Mouse (Mus musculus): ENCODE results near the gene Dnajb6. TPM values are rescaled to one million over a fixed set of nuclear protein-coding genes. Genes with fewer than 3 reads are reported as not detected.
"Not testable (repeated sequence)": the region's sequence is repeated elsewhere in the genome, so short reads cannot be mapped to it uniquely, and the experiment has no call there.

The Dnajb6 gene
- total RNA-seq, 2 experiments from 2014 or later, result 131 to 139 TPM

DNA sequence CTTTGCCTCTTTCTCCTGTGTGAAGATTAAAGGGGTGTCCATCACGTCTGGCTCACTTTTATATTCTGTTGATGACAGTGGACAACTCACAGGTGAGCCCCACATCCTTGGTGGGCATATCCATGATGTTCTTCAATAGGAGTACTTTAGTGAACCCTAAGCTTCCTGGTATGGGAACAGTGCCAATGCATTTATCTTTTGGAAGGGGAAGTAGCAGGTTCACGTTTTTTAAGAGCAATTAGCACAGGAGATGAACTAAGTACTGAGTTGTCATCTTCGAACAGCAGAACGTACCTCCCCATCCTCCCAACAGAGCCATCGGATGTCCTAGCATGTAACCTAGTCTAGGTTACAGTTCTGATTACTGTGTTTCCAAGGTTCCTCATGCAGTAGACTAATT lies 23.8 kb downstream of the Dnajb6 start:
- no peak for DNase-seq

DNA sequence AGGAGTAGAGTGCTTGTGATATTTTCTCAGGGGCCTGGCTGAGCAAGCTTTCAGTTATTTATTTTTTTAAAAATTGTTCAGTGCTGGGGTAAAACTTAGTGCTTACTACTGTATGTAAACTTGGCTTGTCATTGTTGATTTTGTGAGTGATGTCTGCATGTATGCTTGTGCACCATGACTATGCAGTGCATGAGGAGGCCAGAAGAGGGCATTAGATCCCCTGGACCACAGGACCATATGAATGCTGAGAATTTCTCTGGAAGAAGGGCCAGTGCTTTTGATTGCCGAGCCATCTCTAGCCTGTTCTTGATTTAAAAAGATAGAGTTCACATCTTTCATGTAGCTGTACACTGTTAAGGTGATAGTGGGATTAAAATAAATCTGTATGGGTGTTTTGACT lies 35.4 kb downstream of the Dnajb6 start:
- DNase-seq, result peak in 1 of 2 experiments; percentile 12

DNA sequence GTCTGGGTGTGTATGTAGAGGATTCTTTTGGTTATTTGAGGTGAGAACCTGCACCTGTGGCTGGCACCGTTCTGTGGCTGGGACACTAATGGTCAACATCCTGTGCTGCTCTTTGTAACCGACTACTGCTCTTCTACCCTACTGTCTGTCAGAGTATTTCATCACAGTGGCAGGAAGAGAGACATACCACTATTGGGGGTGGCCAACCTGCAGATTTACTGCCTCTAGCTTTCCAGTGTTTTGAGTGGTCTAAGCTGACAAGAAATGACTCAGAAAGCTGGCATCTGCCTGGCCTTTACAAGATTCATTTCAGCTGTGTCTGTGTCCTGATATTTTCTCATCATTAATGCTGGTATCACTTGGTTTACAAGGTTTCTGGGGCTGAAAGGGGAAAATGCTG lies 36.5 kb downstream of the Dnajb6 start:
- peak; percentile 24 to 29 for DNase-seq

DNA sequence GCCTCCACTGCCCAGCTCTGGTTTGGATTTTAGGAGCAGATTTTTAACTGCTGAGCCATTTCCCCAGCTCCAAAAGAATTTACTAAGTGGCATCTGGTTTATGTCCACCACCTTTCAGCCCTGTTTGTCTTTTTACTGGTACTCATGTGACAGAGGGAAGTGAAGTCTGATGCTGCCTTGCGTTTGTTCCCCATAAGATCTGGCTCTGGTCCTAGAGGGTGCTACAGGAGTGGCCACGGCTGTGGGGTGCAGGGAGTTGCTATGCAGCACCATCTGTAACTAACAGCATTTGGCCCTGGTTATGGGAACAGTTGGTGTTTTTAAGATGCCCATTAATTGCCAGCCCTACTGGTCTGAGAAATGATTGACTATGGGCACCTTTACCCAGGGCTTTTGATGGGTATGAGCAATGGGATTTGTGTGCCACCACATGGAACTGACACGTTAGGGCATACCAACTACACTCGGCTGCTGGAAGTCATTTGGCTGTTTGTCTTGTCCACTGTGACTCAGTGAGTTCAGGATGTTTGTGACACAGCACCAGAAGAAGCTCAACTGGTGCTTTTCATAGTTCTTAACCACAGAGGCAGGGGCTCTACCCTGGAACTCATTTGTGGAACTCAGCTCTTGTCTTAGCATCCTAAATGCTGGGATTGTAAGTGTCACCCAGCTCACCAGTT lies 37.3 kb downstream of the Dnajb6 start:
- no peak for DNase-seq

DNA sequence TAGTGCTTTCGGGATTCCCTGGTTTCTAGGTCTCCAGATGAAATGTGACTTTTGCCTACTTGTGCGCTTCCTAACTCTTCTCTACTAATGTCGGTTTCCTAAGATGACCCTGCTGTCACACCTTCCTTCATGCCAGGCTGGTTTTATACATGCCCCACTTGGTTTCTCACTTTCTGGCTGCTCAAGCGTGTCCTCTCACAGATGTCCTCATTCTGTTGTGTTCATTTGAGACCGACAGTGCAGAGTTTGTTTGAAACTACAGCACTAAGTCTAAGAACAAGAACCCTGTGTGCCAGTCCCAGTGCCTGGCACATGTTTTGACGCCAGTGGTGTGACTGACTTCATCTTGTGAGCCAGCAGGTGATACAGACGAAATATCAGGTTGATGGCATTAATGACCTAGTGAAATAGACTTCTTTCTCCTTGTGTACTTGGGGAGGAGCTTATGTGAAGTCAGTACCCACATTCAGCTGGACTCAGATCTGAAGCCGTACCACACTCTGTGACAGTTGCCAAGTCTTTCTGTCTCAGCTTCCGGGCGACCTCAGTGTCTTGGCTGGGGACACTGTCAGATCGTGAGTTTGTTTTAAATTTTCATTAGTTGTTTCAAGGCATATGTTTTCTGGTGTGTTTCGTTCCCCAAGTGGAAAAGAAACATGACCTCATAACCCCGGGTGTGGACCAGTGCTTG lies 38.1 kb downstream of the Dnajb6 start:
- DNase-seq, result peak in 1 of 2 experiments; percentile 19

DNA sequence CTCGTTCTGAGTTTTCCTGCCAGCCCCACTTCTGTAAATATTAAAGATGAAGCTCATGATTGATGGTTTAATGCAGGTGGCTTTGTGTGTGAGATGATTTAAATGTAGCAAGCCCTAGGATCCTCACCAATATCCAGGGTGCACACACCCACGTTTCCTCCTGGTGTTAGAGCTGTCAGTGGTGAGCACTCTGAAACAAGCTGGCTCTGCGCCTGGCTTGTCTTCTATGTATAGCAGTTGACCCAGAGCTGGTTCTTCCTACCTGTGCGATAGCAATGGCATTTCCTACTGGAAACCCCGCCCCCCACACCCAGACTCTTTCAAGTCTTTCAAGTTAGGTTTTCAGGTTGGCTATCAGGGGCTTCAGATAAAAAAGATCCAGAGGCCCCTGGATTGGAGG lies 39.9 kb downstream of the Dnajb6 start:
- DNase-seq, result no peak

DNA sequence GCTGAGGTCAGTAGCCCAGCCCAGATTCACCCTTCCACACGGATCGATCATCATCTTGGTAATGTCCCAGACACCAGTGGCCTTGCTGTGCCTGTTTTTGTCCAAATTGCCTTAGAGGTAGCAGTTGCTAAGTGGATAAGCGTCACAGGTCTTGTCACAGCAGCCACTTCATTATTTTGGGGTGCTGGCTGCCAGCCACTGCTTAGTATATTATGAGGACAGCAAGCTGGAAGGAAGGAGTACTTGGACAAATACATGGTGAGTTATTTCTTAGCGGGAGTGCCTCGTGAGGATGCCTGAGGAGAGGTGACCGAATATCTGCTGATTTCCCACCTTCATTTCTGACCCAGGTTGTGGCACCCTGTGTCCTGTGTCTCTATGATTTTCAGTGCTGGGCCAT lies 42.5 kb downstream of the Dnajb6 start:
- DNase-seq, result no peak

DNA sequence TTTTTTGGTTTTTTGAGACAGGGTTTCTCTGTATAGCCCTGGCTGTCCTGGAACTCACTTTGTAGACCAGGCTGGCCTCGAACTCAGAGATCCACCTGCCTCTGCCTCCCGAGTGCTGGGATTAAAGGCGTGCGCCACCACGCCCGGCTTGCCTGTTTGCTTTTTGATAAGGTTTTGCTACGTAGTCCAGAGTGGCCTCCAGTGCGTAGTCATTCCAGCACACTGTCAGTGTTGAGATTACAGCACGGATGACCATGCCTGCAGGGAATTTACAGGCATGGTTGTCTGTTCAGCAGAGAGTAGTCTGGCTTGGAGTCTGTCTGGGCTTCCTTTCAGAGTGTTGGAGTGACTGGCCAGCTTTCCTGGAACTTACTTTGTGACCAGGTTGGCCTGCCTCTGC lies 44.2 kb downstream of the Dnajb6 start:
- DNase-seq, result not testable (repeated sequence)

DNA sequence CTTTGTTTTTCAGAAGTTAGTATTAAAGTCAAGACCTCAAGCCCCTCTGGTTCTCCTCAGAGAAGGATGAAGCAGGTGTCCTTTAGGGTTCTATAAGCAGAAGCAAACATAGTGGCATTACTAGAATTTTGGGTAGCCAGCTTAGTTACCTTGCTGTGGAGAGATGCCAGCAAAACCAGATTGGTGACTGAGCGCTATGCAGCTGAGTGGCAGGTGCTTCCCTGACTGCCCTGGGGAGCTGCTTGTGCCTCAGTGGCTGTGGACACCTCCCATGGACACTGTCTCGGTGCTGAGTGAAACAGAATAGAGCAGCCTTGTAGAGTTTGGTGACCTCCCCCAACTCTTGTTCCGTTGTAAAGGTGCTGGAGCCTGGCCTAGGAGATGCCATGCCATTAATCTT lies 46.8 kb downstream of the Dnajb6 start:
- no peak for DNase-seq

DNA sequence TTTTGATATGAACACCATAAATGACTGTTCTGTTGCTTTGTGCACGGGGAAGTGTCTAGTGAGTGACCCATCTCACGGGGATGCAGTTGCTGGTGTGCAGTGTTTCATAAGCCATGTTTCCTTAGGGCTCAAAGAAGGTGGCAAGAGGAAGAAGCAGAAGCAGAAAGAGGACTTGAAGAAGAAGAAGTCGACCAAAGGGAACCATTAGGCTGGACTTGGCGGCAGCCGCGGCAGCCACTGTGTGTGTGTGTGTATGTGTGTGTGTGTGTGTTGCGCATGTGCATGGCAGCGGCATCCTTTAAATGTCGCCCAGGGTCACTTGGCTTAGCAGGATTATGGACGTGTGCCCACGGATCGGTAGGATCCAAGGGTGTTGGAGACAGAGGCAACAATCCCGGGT lies 49.4 kb downstream of the Dnajb6 start:
- DNase-seq, result not testable (repeated sequence)

DNA sequence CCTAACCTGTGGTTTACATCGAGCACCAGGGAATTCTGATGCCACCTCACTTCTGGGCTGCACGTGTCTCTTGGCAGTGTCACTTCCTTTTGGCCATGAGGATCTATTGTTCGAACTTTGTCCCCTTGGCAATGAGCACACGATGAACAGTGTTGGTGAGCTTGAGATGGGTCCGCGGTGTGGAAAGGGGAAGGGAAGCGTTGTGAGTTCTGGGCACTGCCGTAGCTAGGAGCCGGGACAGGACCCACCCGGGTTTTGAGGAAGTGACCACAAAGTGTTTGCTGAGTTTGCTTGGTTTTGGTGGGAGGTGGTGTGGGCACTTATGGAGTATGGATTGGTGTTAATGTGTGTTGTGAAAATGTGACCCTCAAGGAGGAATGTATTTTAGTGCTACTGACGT lies 50.5 kb downstream of the Dnajb6 start:
- not testable (repeated sequence) for DNase-seq

DNA sequence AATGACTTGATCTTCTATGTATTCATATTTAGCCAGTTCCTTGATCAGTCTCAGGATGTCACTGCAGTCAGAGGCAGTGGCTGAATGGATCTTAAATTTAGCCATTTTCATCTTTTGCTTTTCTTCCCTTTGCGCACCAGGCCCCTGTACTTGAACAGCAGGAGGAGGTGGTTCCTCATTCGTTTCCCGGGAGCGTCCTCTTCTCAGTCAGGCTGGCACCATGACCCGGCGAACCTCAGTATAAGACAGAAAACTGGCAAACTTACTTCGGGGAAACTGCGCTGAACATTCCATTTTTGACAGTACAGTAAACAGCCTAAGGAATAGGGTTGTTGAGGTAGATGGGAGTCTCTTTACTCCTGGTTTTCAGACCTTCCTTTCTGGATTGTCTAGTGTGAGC lies 59.4 kb downstream of the Dnajb6 start:
- DNase-seq, result not testable (repeated sequence)

DNA sequence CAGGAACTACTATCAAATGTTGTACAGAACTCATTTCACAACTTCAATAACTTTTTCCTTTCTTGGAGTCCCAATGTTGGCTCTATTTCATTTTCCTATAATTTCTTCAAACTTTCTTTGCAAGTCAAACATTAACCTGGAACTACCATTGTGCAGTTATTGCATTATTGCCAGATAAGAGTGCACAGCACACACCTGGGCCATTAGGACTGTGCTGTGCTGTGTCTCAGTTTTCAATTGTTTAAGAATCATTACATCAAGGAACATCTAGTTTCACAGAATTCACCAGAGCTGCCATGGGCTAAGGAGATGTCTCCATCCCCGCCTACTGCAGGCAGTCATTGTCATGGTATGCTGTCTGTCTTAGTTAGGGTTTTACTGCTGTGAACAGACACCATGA lies 73.5 kb downstream of the Dnajb6 start:
- DNase-seq, result no peak

DNA sequence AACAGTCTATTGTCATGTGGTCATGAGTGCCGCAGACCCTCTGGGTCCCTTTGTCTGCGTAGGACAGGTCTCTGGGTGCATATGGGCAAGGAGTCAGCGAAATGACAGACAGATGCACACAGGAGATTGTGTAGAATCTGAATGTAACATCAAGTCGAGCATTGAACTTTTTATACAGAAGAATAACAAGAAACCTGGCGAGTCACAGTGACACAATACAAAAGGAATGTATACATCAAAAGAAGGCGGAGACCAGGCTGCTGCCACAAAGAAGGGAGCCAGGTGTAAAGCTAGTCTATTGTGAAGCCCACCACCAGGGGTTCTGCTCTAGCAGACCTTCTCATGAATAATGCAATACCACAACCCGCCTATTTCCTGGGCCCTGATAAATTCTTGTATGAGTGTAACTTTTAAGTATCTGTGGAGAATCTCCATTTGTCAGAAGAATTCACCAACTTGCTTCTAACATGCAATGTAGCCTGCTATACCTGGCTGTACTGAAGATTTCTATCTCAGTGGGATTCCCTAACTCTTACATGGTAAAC lies 76.0 kb downstream of the Dnajb6 start:
- DNase-seq, result not testable (repeated sequence)

DNA sequence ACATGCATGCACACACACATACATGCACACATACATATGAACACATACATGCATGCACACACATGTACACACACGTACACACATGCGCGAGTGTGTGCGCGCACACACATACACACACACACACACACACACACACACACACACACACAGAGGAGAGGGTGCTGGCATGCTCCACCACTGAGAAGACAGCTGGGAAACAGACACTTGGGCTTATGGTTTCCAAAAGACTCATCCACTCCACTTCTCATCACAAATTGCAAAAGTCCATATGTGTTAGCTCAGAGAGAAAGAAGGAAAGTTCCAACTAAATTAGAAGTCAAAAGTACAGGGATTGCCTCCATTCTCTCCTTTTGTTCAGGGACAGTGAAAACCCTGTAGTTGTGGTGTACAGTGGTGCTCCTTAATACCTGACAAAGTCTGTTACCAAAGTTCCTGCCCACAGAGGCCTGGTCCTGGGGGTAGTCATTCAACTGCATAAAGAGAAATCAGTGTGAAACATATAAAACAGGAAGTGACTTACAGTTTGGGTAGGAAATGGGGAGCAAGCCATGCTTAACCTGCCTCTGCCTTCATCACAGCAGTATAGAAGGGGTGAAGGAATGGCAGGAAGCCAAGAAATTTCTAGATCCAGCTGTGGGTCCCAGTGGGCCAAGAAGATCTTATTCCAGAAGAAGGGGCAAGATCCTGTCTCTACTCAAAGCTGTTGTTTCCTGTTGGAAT lies 81.2 kb downstream of the Dnajb6 start:
- DNase-seq, result no peak

DNA sequence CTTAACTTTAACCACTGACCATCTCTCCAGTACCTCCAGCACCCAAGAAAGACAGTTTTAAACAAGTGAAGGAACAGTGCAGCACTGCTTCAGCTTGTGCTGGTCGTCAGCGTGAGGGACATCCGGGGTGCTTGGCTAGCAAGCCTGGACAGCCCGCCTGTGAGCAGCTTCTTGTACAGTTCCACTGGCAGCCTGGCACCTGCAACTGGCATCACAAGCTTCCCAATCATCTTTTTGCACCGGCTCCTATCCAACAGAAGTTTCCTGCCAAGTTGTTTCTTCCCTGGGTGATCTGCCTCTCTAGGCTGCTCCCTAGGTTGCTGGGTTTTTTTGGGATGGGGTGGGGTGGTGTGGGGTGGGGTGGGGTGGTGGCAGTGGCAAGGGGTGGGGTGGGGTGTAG lies 81.9 kb downstream of the Dnajb6 start:
- no peak for DNase-seq

DNA sequence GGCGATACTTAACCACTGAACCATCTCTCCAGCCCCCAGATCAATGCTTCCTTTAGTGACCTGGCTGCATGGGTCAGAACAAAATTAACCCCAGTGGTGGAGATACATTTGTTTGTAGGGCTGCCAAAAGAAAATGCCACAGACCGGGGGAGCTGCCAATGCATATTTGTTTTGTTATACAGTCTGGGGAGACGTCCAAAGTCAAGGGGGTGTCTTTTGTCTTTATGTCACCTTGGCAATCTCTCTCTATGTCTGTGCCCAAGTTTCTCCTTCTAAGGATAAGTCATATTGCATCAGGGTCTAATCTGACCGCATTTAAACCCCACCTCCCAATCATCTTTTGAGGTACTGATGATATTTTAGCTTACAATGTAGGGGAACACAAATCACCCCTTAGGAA lies 82.8 kb downstream of the Dnajb6 start:
- DNase-seq, result no peak

DNA sequence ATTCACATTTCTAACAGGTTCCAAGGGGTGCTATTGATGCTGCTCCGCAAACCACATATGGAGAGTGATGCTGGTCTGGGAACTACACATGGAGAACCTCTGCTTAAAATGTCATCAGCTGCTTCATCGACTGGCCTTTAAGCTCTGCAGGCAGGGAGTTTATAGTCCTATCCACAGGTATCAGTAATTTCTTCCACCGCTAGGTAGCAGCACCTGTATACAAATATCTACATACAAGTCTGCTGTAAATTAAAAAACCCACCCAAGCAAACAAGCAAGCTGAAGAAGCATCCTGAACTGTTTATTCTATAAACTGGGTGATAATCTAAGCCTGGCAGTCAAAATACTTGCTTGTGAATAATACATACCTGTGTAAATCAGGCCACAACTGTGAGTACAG lies 89.3 kb downstream of the Dnajb6 start:
- DNase-seq, result peak; percentile 5 to 51

DNA sequence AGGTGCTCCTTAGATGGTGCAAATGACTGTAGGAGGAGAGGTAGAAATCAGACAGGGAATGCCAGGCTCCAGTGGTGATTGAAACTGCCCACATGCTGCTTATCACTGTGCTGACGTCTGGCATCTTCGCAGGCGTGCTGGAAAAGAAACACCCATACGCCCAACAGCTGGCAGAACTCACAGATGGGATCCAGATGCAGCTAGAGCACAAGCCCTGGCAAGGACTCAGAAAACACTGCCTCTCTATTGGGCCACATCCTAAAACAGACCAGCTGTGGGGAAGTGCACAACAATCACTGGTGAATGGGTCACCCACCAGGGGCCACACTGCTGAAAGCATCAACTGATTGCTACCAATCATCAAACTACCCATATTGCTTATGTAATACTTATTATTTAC lies 91.3 kb downstream of the Dnajb6 start:
- DNase-seq, result no peak

DNA sequence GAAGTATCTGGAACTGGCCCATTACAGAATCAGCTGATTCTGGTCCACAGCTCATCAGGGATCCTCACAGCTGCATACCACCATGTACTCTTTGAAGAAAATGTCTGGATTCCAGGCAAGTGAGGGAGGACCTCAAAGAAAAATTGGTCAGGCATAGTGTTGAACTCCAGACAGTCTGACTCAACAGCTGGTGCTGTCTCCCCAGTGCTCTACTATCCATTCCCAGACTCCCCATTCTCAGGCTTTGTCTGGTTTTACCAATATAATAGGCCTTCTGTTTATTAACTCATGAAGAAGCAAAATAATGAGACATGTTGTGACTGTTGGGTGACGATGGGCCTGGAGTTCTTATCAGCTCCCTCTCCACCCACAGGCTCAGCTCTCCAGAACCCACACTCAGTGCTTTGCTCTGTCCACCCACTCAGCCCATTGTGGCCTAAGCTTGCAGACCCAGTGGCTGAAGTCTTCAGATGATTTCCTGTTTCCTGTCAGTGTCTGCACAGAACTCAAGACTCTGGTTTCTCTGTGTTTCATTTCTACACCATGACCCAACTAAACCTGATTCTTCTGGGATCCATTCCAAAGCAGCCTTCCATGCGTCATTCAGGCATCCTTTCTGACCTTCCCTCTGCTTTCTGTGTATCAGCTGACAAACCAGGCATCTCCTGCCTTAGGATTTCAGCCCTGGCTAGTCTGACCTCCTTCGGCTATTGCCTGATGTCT lies 107.1 kb downstream of the Dnajb6 start:
- DNase-seq, result peak; percentile 44 to 61

DNA sequence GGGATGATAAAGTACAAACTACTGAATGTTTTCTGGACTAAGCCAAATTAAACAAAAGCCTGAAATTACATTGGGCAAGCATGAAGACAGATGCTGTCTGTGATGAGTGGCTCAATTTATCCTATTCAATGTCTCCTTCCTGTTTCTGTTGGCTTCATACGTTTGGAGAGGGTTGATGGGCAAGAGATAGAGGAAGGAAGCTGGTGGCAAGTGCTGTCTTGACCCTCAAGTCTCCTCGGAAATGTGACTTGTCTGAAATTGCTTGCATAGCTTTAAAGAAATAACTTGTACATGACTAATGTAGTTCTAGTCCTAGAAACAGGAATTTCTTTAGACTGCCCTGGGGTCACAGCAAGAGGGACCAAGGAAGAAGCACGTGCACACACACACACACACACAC lies 109.5 kb downstream of the Dnajb6 start:
- no peak for DNase-seq

DNA sequence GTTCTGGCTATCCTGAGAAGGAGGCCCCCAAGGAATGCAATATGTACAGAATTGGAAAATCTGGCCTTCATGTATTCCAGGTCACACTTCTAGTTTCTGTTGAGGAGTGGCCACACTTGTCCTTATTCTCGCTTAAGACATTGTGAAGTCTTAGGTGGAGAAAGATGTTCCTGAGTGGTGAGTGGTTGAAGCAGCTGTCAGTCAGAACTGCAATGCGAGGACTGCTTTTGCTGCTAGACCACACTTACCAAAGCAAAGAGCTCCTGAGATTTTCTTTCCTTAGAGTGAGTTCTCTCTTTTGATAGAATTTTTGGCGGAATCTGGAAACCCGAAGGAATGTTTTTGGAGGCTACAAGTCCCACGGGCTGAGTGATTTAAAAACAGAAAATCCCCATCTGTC lies 112.0 kb downstream of the Dnajb6 start:
- no peak for DNase-seq

Data from adrenal gland, postnatal 36 days (tissue).